Mouse (Mus musculus) lung, embryonic 15.5 days (tissue): ENCODE measurements around the gene Ugt1a9. TPM values are rescaled to one million over a fixed set of nuclear protein-coding genes. Genes with fewer than 3 reads are reported as not detected.
A peak's percentile ranks its signal among the peaks of the same experiment; 100 is the strongest.
"Not testable (repeated sequence)": the region's sequence is repeated elsewhere in the genome, so short reads cannot be mapped to it uniquely, and the experiment has no call there.

Source experiments
- ATAC-seq: fragments of 200-750 bp; cut with Nextera tagmentation; 2 replicates; pipeline ENCODE4 v1.8.0; 2017; ENCODE audit warnings: moderate number of reproducible peaks, borderline replicate concordance; ENCODE audit not compliant: low FRiP score, low TSS enrichment; ENCODE audit errors: extremely low read depth
- H3K27ac ChIP-seq: fragments of 300-500 bp; sonication (generic); 2 replicates; pipeline ENCODE4 v1.5.1; 2015; ENCODE audit warnings: moderate library complexity, mild to moderate bottlenecking, inconsistent platforms
- H3K27me3 ChIP-seq: fragments of 300-500 bp; sonication (generic); 2 replicates; pipeline ENCODE4 v1.6.1; 2015; ENCODE audit warnings: inconsistent platforms
- H3K36me3 ChIP-seq: fragments of 300-500 bp; sonication (generic); 2 replicates; pipeline ENCODE4 v1.6.1; 2015; ENCODE audit warnings: inconsistent platforms
- H3K4me1 ChIP-seq: fragments of 300-500 bp; sonication (generic); 2 replicates; pipeline ENCODE4 v1.6.1; 2015; ENCODE audit warnings: inconsistent platforms
- H3K4me2 ChIP-seq: fragments of 300-500 bp; sonication (generic); 2 replicates; pipeline ENCODE4 v1.6.1; 2015; ENCODE audit warnings: inconsistent platforms, mild to moderate bottlenecking, moderate library complexity
- H3K4me3 ChIP-seq: fragments of 300-500 bp; sonication (generic); 2 replicates; pipeline ENCODE4 v1.5.1; 2015; ENCODE audit warnings: mild to moderate bottlenecking, inconsistent platforms
- H3K9ac ChIP-seq: fragments of 300-500 bp; sonication (generic); 2 replicates; pipeline ENCODE4 v1.6.1; 2015; ENCODE audit warnings: inconsistent platforms
- H3K9me3 ChIP-seq: fragments of 300-500 bp; sonication (generic); 2 replicates; pipeline ENCODE4 v1.6.1; 2016; ENCODE audit warnings: inconsistent platforms
- WGBS: fragments of 180-500 bp; shearing (Covaris S2); methylation state at CpG from one replicate; pipeline ENCODE4 v1.1.7; 2015; 5-methylcytosine and 5-hydroxymethylcytosine counted together
- polyA plus RNA-seq: library from polyadenylated mRNA; unstranded; fragments of >200 nt; fragmentation: Nextera tagmentation; extraction: Ambion mirVana; gene quantifications from 2 replicates; pipeline ENCODE4 v1.2.1, GENCODE M21; 2015

Ugt1a9 gene
- polyA plus RNA-seq, 1 experiment from 2014 or later: not detected

- H3K9me3 ChIP-seq, H3K36me3 ChIP-seq, H3K9ac ChIP-seq, H3K27ac ChIP-seq, H3K4me1 ChIP-seq, H3K4me3 ChIP-seq, H3K4me2 ChIP-seq, H3K27me3 ChIP-seq: not testable (repeated sequence)
- 40% methylated on average over 1 of the region's 1 CpGs for WGBS
- peak; percentile 70; the same call in 1 of the 2 replicates for ATAC-seq
These were observed 69.9 kb downstream of the Ugt1a9 start for GRCm38 (mm10) chr1:88140492-88140891.

- H3K9me3 ChIP-seq, H3K27ac ChIP-seq, H3K4me3 ChIP-seq, H3K9ac ChIP-seq, H3K36me3 ChIP-seq, H3K4me1 ChIP-seq, H3K27me3 ChIP-seq, H3K4me2 ChIP-seq: not testable (repeated sequence)
- WGBS: 3% methylated on average over 5 of the region's 5 CpGs
- ATAC-seq: 0 out of 2 replicates have a peak, but pooled peaks have one; percentile 39
These were observed 73.5 kb downstream of the Ugt1a9 start for GRCm38 (mm10) chr1:88143966-88144675.

- not testable (repeated sequence) for H3K4me3 ChIP-seq, H3K9me3 ChIP-seq, H3K27me3 ChIP-seq, H3K4me2 ChIP-seq, H3K9ac ChIP-seq, ATAC-seq, H3K4me1 ChIP-seq, H3K27ac ChIP-seq, H3K36me3 ChIP-seq
- 69% methylated on average over 2 of the region's 2 CpGs for WGBS
These were observed 74.7 kb downstream of the Ugt1a9 start for GRCm38 (mm10) chr1:88145278-88145677.

GRCm38 (mm10) chr1:88150133-88150532, 79.5 kb downstream of the Ugt1a9 start:
- not testable (repeated sequence) for H3K4me2 ChIP-seq, ATAC-seq, H3K27ac ChIP-seq, H3K4me3 ChIP-seq, H3K36me3 ChIP-seq, H3K9ac ChIP-seq, H3K9me3 ChIP-seq, H3K4me1 ChIP-seq, H3K27me3 ChIP-seq
- WGBS: 63% methylated on average over 2 of the region's 2 CpGs

GRCm38 (mm10) chr1:88158430-88158829, 87.8 kb downstream of the Ugt1a9 start:
- no peak for ATAC-seq
- no peaks in the 10 kb centered on the region for H3K36me3 ChIP-seq
- H3K27me3 ChIP-seq: no peaks in the 10 kb centered on the region
- H3K27ac ChIP-seq: no peak overlapping the region
- no peak overlapping the region for H3K9ac ChIP-seq
- H3K9me3 ChIP-seq: no peaks in the 10 kb centered on the region
- no peak overlapping the region for H3K4me3 ChIP-seq
- 73% methylated on average over 2 of the region's 2 CpGs for WGBS
- no peaks in the 10 kb centered on the region for H3K4me1 ChIP-seq
- H3K4me2 ChIP-seq: no peak overlapping the region

- Histone ChIP-seq H3K9me3 (no peaks in the 10 kb centered on the region), H3K4me3 (no peak within 1 kb of the TSS), H3K36me3 (no peaks in the 10 kb centered on the region), H3K27me3 (no peaks in the 10 kb centered on the region), H3K9ac (no peak within 1 kb of the TSS), H3K4me2 (no peak within 1 kb of the TSS), H3K27ac (no peak within 1 kb of the TSS), H3K4me1 (no peaks in the 10 kb centered on the region)
- ATAC-seq: no peak
- 69% methylated on average over 5 of the region's 5 CpGs for WGBS
These were observed 95.1 kb downstream of the Ugt1a9 start, which contains the start of gene Ugt1a5 for GRCm38 (mm10) chr1:88165711-88166110. Gene Ugt1a5 (plus strand): TSS chr1:88166012.

GRCm38 (mm10) chr1:88172190-88172589, 101.6 kb downstream of the Ugt1a9 start:
- 74% methylated on average over 7 of the region's 7 CpGs for WGBS
- not testable (repeated sequence) for H3K9me3 ChIP-seq

GRCm38 (mm10) chr1:88179657-88180056, 109.1 kb downstream of the Ugt1a9 start:
- Histone ChIP-seq H3K36me3 (no peaks in the 10 kb centered on the region), H3K27me3 (no peaks in the 10 kb centered on the region), H3K9me3 (peaks cover 12% of the 10 kb centered on the region), H3K4me1 (no peaks in the 10 kb centered on the region), H3K27ac (no peak overlapping the region), H3K4me3 (no peak overlapping the region), H3K9ac (no peak overlapping the region), H3K4me2 (no peak overlapping the region)
- 87% methylated on average over 1 of the region's 1 CpGs for whole genome bisulfite sequencing
- ATAC-seq: no peak

More at GRCm38 (mm10) chr1:88172190-88172589, 101.6 kb downstream of the Ugt1a9 start:
- not testable (repeated sequence) for H3K27me3 ChIP-seq, ATAC-seq, H3K4me2 ChIP-seq, H3K36me3 ChIP-seq, H3K4me3 ChIP-seq, H3K27ac ChIP-seq, H3K9ac ChIP-seq, H3K4me1 ChIP-seq

GRCm38 (mm10) chr1:88186325-88186935, 115.8 kb downstream of the Ugt1a9 start:
- ATAC-seq: no peak
- 90% methylated on average over 5 of the region's 5 CpGs for WGBS

GRCm38 (mm10) chr1:88192136-88192535, 121.5 kb downstream of the Ugt1a9 start:
- Histone ChIP-seq H3K27me3 (no peaks in the 10 kb centered on the region), H3K4me1 (no peaks in the 10 kb centered on the region), H3K9me3 (no peaks in the 10 kb centered on the region), H3K4me3 (no peak overlapping the region), H3K27ac (no peak overlapping the region), H3K36me3 (no peaks in the 10 kb centered on the region), H3K4me2 (no peak overlapping the region), H3K9ac (no peak overlapping the region)
- no peak for ATAC-seq
- 74% methylated on average over 3 of the region's 3 CpGs for WGBS

More at GRCm38 (mm10) chr1:88186325-88186935, 115.8 kb downstream of the Ugt1a9 start:
- Histone ChIP-seq H3K9me3 (no peaks in the 10 kb centered on the region), H3K36me3 (no peaks in the 10 kb centered on the region), H3K4me3 (no peak overlapping the region), H3K27ac (no peak overlapping the region), H3K4me1 (no peaks in the 10 kb centered on the region), H3K4me2 (no peak overlapping the region), H3K27me3 (no peaks in the 10 kb centered on the region), H3K9ac (no peak overlapping the region)

- Histone ChIP-seq H3K27ac (no peak overlapping the region), H3K4me3 (no peak overlapping the region), H3K36me3 (no peaks in the 10 kb centered on the region), H3K27me3 (no peaks in the 10 kb centered on the region), H3K9ac (no peak overlapping the region), H3K4me1 (no peaks in the 10 kb centered on the region), H3K4me2 (no peak overlapping the region), H3K9me3 (no peaks in the 10 kb centered on the region)
- 81% methylated on average over 1 of the region's 1 CpGs for WGBS
- ATAC-seq: no peak
These were observed 125.1 kb downstream of the Ugt1a9 start for GRCm38 (mm10) chr1:88195687-88196086.

GRCm38 (mm10) chr1:88197443-88197842, 126.8 kb downstream of the Ugt1a9 start:
- H3K9me3 ChIP-seq: no peaks in the 10 kb centered on the region
- WGBS: 63% methylated on average over 3 of the region's 3 CpGs
- H3K4me1 ChIP-seq: no peaks in the 10 kb centered on the region
- no peak overlapping the region for H3K9ac ChIP-seq
- no peak overlapping the region for H3K27ac ChIP-seq
- no peaks in the 10 kb centered on the region for H3K36me3 ChIP-seq
- H3K4me2 ChIP-seq: no peak overlapping the region
- H3K27me3 ChIP-seq: no peaks in the 10 kb centered on the region
- ATAC-seq: no peak
- no peak overlapping the region for H3K4me3 ChIP-seq
